Mouse (Mus musculus): ENCODE measurements around the gene Fbxw25.
"Not testable (repeated sequence)": the region's sequence is repeated elsewhere in the genome, so short reads cannot be mapped to it uniquely, and the experiment has no call there.

Fbxw25 gene

GRCm38 (mm10) chr9:109664552-109664951 lies at the start of gene Fbxw25:
Gene Fbxw25 (minus strand): TSS chr9:109664652.
- DNase-seq = not testable (repeated sequence)

GRCm38 (mm10) chr9:109702600-109702999 lies 38.1 kb upstream of the Fbxw25 start, which contains the start of gene Fbxw18:
Gene Fbxw18 (minus strand): TSS chr9:109702700.
- not testable (repeated sequence) for DNase-seq

GRCm38 (mm10) chr9:109685299-109685698 lies 20.8 kb upstream of the Fbxw25 start:
- peak; percentile 19 to 74 for DNase-seq

GRCm38 (mm10) chr9:109625957-109626356 lies 38.5 kb downstream of the Fbxw25 start, which contains the start of gene Fbxw24:
Gene Fbxw24 (minus strand): TSS chr9:109626057.
- not testable (repeated sequence) for DNase-seq

GRCm38 (mm10) chr9:109606837-109607236 lies 57.6 kb downstream of the Fbxw25 start:
- peak; percentile 12 to 60 for DNase-seq

- DNase-seq = not testable (repeated sequence)
Observed at GRCm38 (mm10) chr9:109602128-109602527, 62.3 kb downstream of the Fbxw25 start.

GRCm38 (mm10) chr9:109597226-109597625 lies 67.2 kb downstream of the Fbxw25 start:
- DNase-seq = no peak
